Mouse (Mus musculus) yolk sac, embryonic 10.5 days (tissue): ENCODE data around the gene Ifitm2.

ENCODE experiments used
- DNase-seq: peaks from one replicate; pipeline ENCODE4 v3.0.0-alpha.2; 2017; ENCODE audit warnings: low spot score

Gene Ifitm2

DNA sequence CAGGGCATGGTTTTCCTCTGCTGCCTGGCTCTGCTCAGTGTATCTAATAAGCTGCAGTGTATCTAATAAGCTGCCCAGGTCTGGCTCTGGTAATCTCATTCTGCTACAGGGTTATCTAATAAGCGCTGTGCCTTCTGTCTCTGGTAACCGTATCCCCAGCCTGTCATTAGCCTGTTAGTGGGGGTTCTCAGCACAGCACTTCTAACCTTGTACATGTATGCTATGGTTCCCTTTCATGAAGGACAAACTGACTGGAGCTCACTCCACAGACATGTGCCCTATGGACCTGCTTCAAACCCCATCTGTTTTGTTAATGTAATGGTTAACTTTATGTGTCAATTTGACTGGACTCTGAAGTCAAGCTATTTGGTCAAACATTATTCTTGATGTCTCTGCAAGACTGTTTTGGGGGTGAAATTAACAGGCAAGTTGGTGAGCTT is 50.1 kb downstream of the Ifitm2 start:
- DNase-seq: peak; percentile 49
